Mouse (Mus musculus): ENCODE measurements around the gene Aldh16a1.
"Not testable (repeated sequence)": the region's sequence is repeated elsewhere in the genome, so short reads cannot be mapped to it uniquely, and the experiment has no call there.

The Aldh16a1 gene

DNA sequence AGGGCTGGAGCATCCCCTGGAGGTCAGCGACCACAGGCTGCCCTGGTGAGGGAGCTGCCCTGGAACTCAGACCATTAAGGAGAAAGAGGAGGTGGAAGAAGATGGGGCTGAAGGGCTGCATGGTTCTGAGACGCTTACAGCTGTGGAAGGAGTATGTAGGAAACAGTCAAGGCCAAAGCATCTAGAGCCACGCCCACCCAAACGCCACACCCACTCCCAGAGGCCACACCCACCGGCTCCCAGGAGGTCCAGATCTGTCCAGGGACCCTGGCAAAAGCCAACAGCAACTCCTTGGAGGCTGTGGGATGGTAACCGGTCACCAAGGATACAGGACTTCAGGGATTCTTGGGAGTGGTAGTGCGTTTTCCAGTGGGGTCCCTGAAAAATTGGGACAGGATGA is 24.2 kb upstream of the Aldh16a1 start:
- DNase-seq, result no peak

DNA sequence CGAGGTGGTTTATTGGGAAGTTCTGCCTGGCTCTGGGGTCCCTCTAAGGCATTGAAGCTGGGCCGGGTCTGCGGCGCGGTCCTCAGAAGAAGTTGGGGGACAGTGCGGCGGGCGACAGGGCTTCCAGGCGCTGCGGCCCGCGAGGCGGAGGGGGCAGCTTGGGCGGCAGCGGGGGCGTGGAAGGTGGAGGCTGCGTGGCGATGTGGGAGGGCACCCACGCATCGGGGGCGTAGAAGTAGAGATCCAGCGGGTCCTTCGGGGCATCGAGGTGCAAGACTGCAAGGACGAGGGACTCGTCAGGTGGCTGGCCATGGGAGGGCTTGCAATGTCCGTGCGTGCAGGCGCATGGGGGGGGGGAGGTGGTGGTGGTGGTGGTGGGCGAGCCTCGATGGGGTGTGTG is 22.0 kb upstream of the Aldh16a1 start:
- no peak for DNase-seq

DNA sequence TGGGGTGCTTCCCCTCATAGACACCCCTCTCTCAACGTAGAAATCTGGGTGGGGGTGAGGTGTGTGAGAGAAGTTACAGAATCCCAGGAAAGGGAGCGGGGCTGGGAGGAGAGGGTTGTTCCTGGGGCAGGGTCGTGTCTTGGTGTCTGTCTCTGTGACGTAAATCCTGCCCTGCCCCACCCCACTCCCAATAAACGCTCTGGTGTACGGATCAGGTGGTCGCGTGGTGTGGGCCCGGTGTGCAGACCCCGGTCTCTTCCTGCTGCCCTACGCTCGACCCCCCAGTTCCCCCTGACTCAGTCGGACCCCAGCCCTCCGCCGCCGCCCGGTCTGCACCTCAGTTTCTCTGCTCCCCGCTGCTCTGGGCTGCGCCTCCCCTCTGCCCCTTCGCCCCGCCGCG is 21.5 kb upstream of the Aldh16a1 start:
- no peak for DNase-seq

- no peak for DNase-seq
Observed at GRCm38 (mm10) chr7:45175398-45175797, 21.0 kb upstream of the Aldh16a1 start.

- no peak for DNase-seq
Observed at GRCm38 (mm10) chr7:45174567-45175280, 20.3 kb upstream of the Aldh16a1 start.

- not testable (repeated sequence) for DNase-seq
Observed at GRCm38 (mm10) chr7:45173772-45174171, 19.4 kb upstream of the Aldh16a1 start.

- DNase-seq, result peak in 1 of 2 experiments; percentile 29
Observed at GRCm38 (mm10) chr7:45172974-45173373, 18.6 kb upstream of the Aldh16a1 start.

- no peak for DNase-seq
Observed at GRCm38 (mm10) chr7:45169495-45169894, 15.1 kb upstream of the Aldh16a1 start.

- no peak for DNase-seq
Observed at GRCm38 (mm10) chr7:45168656-45169055, 14.3 kb upstream of the Aldh16a1 start.

DNA sequence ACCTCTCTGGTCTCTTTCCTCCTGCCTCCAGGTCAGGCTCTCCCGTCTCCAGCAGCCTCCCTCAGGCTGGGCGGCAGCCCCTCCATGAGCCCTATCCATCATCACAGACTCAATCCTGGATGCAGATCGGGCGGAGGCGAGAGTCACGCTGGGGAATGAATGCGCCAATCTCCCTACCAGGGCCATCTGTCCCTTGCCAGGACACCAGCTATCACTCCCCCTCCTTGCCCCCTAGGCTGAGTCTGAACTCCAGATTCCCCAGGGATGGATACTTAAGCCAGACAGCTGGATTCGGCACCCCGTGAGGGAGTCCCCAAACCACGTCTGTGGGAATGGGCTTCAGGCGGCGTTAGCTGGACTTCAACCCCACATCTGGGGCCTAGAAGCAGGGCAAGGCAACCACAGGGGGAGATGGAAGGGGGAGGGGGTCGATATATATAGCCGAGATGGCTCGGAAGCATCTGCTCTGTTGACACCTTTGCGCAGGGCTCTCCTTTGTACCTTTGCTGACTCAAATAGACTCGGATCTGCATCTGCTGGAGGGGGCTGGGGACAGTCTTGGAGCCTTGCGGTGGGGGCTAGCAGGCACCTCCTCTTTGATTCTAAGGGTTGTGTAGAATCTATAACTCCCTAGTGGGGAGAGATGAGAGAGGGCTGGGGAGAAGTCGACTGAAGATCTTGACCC is 13.5 kb upstream of the Aldh16a1 start:
- no peak for DNase-seq

DNA sequence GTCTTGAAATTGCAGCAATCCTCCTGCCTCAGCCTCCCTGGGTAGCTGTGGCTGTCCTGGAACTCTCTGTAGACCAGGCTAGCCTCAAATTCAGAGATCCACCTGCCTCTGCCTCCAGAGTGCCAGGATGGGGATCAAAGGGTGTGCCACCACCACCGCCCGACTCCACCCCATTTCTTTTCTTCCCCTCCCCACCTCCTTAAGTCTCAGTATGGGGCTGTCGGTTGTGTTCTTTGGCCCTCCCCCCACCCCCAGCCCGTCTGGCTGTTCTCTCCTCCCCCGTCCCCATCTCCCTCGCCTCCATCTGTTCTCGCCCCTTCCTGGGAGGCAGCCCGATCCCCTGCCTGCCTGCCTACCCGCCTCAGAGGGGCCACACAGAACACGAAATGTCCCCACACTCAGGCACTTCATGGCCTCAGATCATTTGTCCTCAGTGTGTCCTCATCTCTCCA is 12.6 kb upstream of the Aldh16a1 start:
- DNase-seq, result no peak

- DNase-seq, result no peak
Observed at GRCm38 (mm10) chr7:45165701-45166100, 11.3 kb upstream of the Aldh16a1 start.

DNA sequence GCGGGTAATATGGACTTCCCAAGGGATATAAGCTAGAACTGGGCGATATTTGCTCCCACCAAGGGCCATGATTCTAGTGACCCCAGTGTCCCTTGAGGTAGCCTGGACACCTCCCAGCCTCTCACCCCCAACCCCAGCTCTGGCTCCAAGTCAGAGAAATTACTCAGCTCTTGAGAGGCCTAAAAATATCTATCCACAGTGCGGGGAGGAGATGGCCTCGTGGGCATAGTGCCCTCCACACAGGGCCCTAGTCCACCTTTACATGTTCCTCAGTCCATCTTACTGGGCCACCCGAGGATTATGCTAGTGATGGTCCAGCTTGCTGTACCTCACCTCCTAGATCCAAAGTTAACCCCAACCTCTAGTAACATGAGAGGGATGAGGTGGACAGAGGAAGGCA is 10.4 kb upstream of the Aldh16a1 start:
- no peak for DNase-seq

- DNase-seq, result peak; percentile 48 to 61
Observed at GRCm38 (mm10) chr7:45163735-45164490, 9.5 kb upstream of the Aldh16a1 start, which contains the start of gene Slc17a7. Slc17a7 (plus strand) TSS chr7:45163949.

DNA sequence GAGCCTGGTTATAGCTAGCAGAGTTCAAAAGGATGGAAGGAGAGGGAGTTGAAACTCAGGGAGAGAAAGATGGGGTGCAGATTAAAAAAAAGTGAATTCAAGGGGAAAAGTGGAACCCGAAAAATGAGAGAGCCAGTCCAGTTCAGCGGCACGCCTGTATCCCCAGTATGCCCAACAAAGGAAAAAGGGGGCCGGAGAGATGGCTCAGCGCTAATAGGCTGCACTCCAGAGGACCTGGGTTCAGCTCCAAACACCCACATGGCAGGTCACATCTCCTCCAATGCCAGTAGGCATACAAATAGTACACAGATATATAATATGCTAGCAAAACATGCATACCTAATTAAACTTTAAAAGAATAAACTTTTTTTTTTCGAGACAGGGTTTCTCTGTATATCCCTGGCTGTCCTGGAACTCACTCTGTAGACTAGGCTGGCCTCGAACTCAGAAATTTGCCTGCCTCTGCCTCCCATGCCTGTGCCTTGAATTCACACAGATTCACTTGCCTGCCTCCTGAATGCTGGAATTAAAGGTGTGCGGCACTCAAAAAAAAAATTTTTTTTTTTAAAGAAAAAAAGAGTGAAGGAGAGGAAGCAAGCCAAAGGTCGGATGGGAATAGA is 8.7 kb upstream of the Aldh16a1 start:
- DNase-seq, result no peak

DNA sequence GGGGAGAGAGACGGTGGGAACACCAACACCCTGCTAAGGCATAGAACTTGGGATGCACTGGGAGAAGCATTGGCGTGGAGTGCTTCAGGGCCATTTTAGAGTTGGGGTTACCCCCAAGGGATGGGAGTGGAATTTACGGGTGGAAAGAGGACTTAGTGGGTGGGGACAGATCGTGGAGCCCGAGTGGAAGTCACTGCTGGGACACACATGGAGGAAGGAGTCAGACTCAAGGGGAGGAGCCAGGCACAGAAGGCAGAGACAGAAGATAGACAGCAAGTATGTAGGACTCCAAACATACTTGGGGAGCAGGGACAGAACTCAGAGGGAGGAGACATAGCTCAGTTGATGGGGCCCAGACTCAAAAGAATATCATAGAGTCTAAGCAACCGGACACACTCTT is 8.2 kb upstream of the Aldh16a1 start:
- DNase-seq, result no peak

DNA sequence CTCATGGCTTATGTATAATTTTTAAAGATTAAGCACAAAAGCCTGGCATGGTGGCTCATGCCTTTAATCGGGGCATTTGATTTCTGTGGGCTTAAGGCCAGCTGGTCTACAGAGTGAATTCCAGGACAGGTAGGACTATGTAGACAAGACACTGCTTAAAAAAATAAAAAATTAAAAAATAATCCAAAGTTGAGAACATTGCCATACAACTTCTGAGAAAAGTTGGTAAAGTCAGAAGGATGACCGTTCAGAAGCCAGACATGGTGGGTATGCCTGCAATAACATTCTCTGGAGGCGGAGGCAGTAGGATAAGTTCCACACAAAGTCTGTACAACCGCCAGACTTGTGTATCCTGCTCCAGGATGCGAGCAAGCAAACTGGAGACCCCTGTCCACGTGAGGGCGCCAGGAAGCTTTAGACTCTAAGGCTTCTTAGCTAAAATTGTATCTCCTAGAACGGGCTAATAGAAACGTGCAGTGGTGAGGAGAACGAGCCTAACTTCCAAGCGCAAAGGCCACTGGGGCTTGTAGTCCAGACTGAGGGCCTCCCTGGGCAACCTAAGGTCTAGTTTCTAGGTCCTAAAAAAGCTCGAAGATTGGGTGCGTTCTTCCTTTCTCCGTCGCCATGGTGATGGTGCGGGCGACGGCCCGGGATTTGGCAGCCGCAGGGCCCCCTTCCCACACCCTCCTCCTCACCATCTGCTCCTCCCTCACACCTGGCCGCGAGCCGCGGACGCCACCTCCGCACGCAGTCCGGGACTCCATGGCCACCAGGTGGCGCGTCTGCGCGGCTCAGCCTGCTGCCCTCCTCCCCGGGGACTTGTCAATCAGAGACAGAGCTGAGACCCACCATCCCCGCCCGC is 7.5 kb upstream of the Aldh16a1 start:
- peak; percentile 91 for DNase-seq

DNA sequence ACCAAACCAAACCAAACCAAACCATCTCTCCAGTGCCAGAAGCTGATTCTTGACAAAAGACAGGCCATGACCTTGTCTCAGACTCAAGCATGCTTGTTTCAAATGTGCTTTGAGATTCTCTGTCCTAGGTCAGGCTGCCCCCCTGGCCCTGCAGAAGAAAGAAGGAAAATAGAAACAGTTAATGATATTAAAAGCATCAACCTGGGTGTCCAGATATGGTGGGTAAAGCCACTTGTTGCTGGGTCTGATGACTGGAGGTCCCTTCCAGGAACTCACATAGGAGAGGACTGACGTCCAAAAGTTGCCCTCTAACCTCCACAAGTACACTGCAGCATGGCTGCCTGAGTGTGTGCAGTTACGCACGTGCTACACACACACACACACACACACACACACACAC is 6.5 kb upstream of the Aldh16a1 start:
- DNase-seq, result no peak

GRCm38 (mm10) chr7:45160316-45160800 is 6.0 kb upstream of the Aldh16a1 start:
- no peak for DNase-seq

DNA sequence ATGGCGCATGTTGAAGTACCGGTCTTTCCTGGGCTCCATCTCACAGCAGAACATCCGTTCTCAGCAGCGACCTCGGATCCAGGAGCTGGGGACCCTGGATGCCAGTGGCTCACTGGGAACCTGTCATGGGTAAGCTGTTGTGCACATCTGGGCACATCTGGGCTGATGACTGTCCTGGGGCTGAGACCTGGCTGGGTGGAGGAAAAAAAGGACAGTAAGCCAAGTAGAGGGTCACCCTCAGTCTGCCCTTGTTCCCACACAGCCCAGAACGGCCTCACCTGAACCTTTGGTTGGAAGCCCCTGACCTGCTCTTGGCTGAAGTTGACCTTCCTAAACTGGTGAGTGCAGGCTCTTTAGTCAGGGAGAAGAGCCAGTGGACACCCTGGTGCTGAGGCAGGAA is 4.6 kb upstream of the Aldh16a1 start:
- no peak for DNase-seq

GRCm38 (mm10) chr7:45157459-45157858 is 3.1 kb upstream of the Aldh16a1 start:
- DNase-seq, result no peak

DNA sequence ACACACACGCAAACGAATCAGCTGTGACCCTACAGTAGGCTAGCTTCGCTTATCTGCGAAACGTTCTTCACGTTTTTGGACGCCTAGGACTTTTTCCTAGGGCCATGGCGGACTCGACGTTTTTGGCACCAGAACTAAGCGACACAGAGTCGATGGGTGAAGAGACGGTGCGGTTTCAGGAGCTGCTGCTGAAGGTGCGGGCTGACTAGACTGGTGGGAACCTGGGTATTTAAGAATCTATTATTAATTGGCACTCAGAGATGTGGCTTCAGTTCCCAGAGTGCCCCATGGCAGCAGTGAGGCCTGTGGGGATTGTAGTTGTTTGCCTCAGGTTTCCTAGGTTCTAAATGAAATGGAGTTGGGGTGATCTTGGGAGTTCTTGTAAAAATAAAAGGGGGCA is 1.8 kb upstream of the Aldh16a1 start:
- DNase-seq, result no peak

Measured in kidney, postnatal 25 days (tissue).